Mouse (Mus musculus) ES-E14 (cell line): ENCODE results near the gene Arhgap10.

ENCODE experiments used
- CHD2 ChIP-seq: IDR thresholded peaks from 2 replicates; pipeline ENCODE4 v1.6.1; 2014; ENCODE audit warnings: mild to moderate bottlenecking, low read depth, low read length, inconsistent platforms
- ZC3H11A ChIP-seq: IDR thresholded peaks from 2 replicates; pipeline ENCODE4 v1.6.1; 2012; ENCODE audit warnings: low read depth, mild to moderate bottlenecking, inconsistent platforms, low read length, borderline replicate concordance
- ZNF384 ChIP-seq: IDR thresholded peaks from 2 replicates; pipeline ENCODE4 v1.6.1; 2012; ENCODE audit warnings: low read depth, low read length, inconsistent platforms

DNA sequence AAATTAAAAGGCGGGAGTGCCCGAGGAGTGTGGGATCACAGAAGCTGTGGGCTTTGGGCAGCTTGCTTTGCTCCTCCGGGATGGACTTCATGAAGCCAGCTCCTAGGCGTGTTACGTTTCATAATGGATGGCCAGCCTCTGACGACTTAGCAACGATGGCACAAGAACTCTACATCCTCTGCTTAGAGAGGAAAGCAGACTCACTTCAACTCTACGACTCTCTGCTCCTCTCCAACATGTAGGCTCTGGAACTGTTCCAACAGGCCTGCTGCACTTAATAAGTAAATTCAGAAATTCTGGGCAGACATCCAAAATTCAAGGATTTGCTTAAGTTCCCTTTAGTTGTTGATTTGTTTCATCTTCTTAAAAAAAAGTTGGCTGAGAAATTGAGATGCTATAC, 303.1 kb downstream of the Arhgap10 start:
- TF ChIP-seq ZC3H11A (no peak), ZNF384 (no peak), CHD2 (no peak)
